Mouse (Mus musculus): Measurements from ENCODE around the gene Col11a2. TPM values are rescaled to one million over a fixed set of nuclear protein-coding genes. Genes with fewer than 3 reads are reported as not detected.

Gene Col11a2
- polyA plus RNA-seq, 1 experiment from 2014 or later, result 2.5 TPM

GRCm38 (mm10) chr17:34010156-34010555 is 29.1 kb upstream of the Col11a2 start:
- H3K9ac ChIP-seq (replicated peaks), result no peak overlapping the region
- H3K9me3 ChIP-seq, result no peaks in the 10 kb centered on the region
- no peaks in the 10 kb centered on the region for H3K27me3 ChIP-seq
- H3K4me2 ChIP-seq (replicated peaks), result no peak overlapping the region
- no peak overlapping the region for H3K27ac ChIP-seq
- H3K4me3 ChIP-seq (replicated peaks), result no peak overlapping the region
- peaks cover 5% of the 10 kb centered on the region; the same call in 1 of the 2 replicates for H3K36me3 ChIP-seq
- 79% methylated on average over 5 of the region's 5 CpGs for WGBS
- ATAC-seq, result no peak
- H3K4me1 ChIP-seq (replicated peaks), result no peaks in the 10 kb centered on the region

DNA sequence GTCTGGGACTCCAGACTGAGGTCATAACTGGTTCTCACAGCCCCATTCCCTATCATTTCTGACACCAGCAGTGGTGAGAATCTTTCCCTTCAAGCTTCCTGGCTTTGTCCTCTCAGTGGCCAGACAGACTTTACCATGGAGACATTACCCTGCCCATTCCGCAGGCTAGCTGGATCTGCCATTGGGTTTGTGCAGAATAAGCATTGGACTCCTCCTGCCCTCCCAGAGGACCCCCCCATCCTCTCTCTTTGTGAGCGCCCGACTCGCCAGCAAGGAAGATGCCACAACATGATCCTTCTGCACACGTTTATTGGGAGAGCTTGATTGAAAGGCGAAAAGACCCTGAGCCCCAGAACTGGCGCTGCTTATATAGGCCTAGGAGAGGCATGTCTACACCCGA is 25.8 kb upstream of the Col11a2 start:
- Histone ChIP-seq H3K9ac (replicated peaks) (no peak overlapping the region), H3K4me1 (replicated peaks) (no peaks in the 10 kb centered on the region), H3K27me3 (no peaks in the 10 kb centered on the region), H3K27ac (no peak overlapping the region), H3K4me2 (replicated peaks) (no peak overlapping the region), H3K36me3 (peaks cover 13% of the 10 kb centered on the region), H3K9me3 (0 out of 2 replicates have a peak, but pooled peaks cover 3% of the 10 kb centered on the region), H3K4me3 (replicated peaks) (no peak overlapping the region)
- ATAC-seq, result no peak
- 95% methylated on average over 8 of the region's 8 CpGs for WGBS

- Histone ChIP-seq H3K36me3 (peaks cover 42% of the 10 kb centered on the region), H3K9ac (replicated peaks) (0 out of 2 replicates have a peak overlapping the region, but pooled peaks have one; percentile 14), H3K27me3 (no peaks in the 10 kb centered on the region), H3K27ac (no peak overlapping the region), H3K4me1 (replicated peaks) (peaks cover 37% of the 10 kb centered on the region), H3K9me3 (no peaks in the 10 kb centered on the region), H3K4me2 (replicated peaks) (no peak overlapping the region), H3K4me3 (replicated peaks) (no peak overlapping the region; the same call in 1 of the 2 replicates)
- 97% methylated on average over 23 of the region's 23 CpGs for WGBS
- ATAC-seq, result no peak
Observed at GRCm38 (mm10) chr17:34021539-34022413, 17.5 kb upstream of the Col11a2 start.

GRCm38 (mm10) chr17:34022414-34022783 is 16.8 kb upstream of the Col11a2 start:
- Histone ChIP-seq H3K4me1 (replicated peaks) (peaks cover 44% of the 10 kb centered on the region), H3K4me3 (replicated peaks) (no peak overlapping the region), H3K27me3 (no peaks in the 10 kb centered on the region), H3K27ac (peak overlapping the region; percentile 19; the same call in 1 of the 2 replicates), H3K9me3 (no peaks in the 10 kb centered on the region), H3K36me3 (peaks cover 39% of the 10 kb centered on the region), H3K9ac (replicated peaks) (0 out of 2 replicates have a peak overlapping the region, but pooled peaks have one; percentile 28), H3K4me2 (replicated peaks) (no peak overlapping the region)
- no peak for ATAC-seq
- WGBS, result 95% methylated on average over 14 of the region's 14 CpGs

DNA sequence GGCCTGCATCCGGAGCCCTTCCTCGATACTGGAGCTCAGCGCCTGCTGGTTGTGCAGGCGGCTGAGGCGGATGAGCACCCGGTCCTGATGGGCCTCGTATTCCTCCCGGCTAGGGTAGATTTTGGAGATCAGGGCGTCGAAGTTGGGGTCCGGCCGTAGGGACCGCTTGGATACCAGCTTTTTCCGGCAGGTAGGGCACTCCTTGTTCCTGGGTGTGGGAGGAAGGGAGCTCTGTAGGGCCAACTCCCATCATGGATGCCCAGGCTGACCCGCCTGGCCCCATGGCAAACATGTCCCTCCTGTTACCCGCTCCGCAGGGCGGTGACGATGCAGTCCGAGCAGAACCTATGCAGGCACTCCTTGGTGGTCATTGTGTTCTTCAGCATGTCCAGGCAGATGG is 16.2 kb upstream of the Col11a2 start:
- Histone ChIP-seq H3K4me3 (replicated peaks) (no peak overlapping the region), H3K4me2 (replicated peaks) (no peak overlapping the region), H3K9me3 (no peaks in the 10 kb centered on the region), H3K9ac (replicated peaks) (0 out of 2 replicates have a peak overlapping the region, but pooled peaks have one; percentile 28), H3K27ac (peak overlapping the region; percentile 19; the same call in 1 of the 2 replicates), H3K4me1 (replicated peaks) (peaks cover 47% of the 10 kb centered on the region), H3K36me3 (peaks cover 39% of the 10 kb centered on the region), H3K27me3 (no peaks in the 10 kb centered on the region)
- 97% methylated on average over 20 of the region's 20 CpGs for WGBS
- ATAC-seq, result no peak

GRCm38 (mm10) chr17:34023678-34024077 is 15.6 kb upstream of the Col11a2 start:
- no peak for ATAC-seq
- WGBS, result 60% methylated on average over 9 of the region's 9 CpGs
- peak overlapping the region; percentile 90 for H3K4me3 ChIP-seq (replicated peaks)
- peak overlapping the region; percentile 100 for H3K4me2 ChIP-seq (replicated peaks)
- H3K27me3 ChIP-seq, result no peaks in the 10 kb centered on the region
- H3K4me1 ChIP-seq (replicated peaks), result peaks cover 54% of the 10 kb centered on the region
- H3K36me3 ChIP-seq, result peaks cover 44% of the 10 kb centered on the region
- no peaks in the 10 kb centered on the region for H3K9me3 ChIP-seq
- peak overlapping the region; percentile 90 for H3K9ac ChIP-seq (replicated peaks)
- peak overlapping the region; percentile 97 for H3K27ac ChIP-seq

DNA sequence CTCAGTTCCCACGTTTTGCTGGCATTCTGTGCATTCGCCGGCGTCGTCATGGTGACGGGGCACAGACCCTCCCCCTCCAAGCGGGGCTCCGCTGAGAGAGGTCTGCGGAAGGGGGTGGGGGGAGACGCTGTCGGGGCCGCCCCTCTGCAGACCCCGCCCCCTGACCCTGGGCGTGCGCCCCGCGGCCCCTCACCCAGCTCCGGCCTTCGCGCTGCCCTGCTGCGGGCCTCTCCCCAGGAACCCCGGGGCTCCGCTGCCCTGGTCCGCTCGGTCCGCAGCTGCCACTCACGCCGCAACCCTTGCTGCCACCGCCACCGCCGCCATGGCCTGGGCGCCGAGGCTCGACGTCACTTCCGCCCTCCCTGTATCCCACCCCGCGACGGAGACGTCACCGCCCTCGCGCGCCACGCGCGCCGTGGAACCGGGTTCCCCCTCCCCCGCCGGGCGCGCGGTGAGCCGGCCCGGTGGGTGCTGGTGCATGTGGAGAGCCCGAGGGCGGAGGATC is 14.9 kb upstream of the Col11a2 start, which contains the start of gene Ring1:
Ring1 (minus strand) TSS at position 364 of the 505 bp plus-strand sequence.
- Histone ChIP-seq H3K4me3 (replicated peaks) (peak within 1 kb of the TSS; percentile 90), H3K36me3 (peaks cover 51% of the 10 kb centered on the region), H3K27ac (peak within 1 kb of the TSS; percentile 97), H3K9ac (replicated peaks) (peak within 1 kb of the TSS; percentile 90), H3K4me2 (replicated peaks) (peak within 1 kb of the TSS; percentile 100), H3K4me1 (replicated peaks) (peaks cover 61% of the 10 kb centered on the region), H3K27me3 (no peaks in the 10 kb centered on the region), H3K9me3 (no peaks in the 10 kb centered on the region)
- 2% methylated on average over 38 of the region's 58 CpGs for WGBS
- peak; percentile 77 for ATAC-seq

DNA sequence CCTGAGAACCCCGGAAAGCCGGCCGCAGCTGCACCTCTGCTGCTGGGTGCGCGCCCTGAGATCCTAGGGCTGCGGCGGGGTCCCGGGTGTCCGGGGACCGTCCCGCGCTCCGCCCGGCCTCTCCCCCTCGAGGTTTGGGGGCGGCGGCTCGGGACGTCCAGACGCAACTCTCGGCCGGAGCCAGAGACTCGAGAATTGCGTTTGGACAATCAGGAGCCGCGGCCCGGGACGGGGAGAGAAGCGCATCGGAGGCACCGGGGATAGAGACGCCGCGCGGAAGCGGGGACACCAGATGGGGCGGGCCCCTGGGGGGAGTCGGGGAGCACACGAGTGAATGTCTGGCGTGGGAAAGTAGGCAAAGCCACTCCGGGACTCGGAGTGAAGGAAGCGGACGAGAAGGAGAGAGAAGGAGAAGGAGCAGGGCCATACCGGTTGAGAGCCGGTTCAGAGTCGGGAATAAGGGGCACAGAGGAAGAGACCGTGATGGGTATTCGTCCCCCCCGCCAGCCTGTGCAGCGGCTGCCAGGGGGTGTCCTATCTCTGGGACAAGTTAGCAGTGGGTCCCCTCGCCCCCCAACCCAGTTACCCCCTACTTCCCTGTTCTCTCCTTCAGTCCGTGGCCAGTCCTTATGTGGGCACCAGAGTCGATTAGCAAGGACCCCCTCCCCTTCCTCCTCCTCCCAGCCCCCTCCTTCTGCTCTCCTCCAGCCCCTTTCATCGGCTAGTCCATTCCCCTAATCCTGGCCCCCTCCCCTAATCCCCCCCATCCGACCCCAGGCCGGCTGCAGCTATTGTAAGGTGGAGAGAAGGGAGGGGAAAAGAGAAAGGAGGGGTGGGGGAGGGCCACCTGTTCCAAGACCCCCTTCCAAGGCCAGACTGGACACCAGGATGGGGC is 14.1 kb upstream of the Col11a2 start:
- ATAC-seq, result peak; percentile 25
- Histone ChIP-seq H3K4me2 (replicated peaks) (peak overlapping the region; percentile 100), H3K9ac (replicated peaks) (peak overlapping the region; percentile 90), H3K36me3 (peaks cover 52% of the 10 kb centered on the region), H3K27ac (peak overlapping the region; percentile 97), H3K27me3 (no peaks in the 10 kb centered on the region), H3K9me3 (no peaks in the 10 kb centered on the region), H3K4me3 (replicated peaks) (peak overlapping the region; percentile 90), H3K4me1 (replicated peaks) (peaks cover 68% of the 10 kb centered on the region)
- WGBS, result under 1% methylated on average over 57 of the region's 57 CpGs

GRCm38 (mm10) chr17:34025756-34026151 is 13.5 kb upstream of the Col11a2 start:
- H3K9me3 ChIP-seq, result no peaks in the 10 kb centered on the region
- no peaks in the 10 kb centered on the region for H3K27me3 ChIP-seq
- peak overlapping the region; percentile 90 for H3K4me3 ChIP-seq (replicated peaks)
- 3% methylated on average over 7 of the region's 7 CpGs for WGBS
- H3K27ac ChIP-seq, result peak overlapping the region; percentile 97
- H3K4me1 ChIP-seq (replicated peaks), result peaks cover 75% of the 10 kb centered on the region
- peaks cover 48% of the 10 kb centered on the region for H3K36me3 ChIP-seq
- peak overlapping the region; percentile 100 for H3K4me2 ChIP-seq (replicated peaks)
- ATAC-seq, result peak; percentile 59
- H3K9ac ChIP-seq (replicated peaks), result peak overlapping the region; percentile 90

- H3K4me3 ChIP-seq (replicated peaks), result peak overlapping the region; percentile 90
- no peak for ATAC-seq
- peak overlapping the region; percentile 100 for H3K4me2 ChIP-seq (replicated peaks)
- H3K36me3 ChIP-seq, result peaks cover 43% of the 10 kb centered on the region
- H3K9ac ChIP-seq (replicated peaks), result peak overlapping the region; percentile 90
- H3K9me3 ChIP-seq, result no peaks in the 10 kb centered on the region
- peak overlapping the region; percentile 97 for H3K27ac ChIP-seq
- WGBS, result 2% methylated on average over 2 of the region's 2 CpGs
- H3K27me3 ChIP-seq, result no peaks in the 10 kb centered on the region
- H3K4me1 ChIP-seq (replicated peaks), result peaks cover 77% of the 10 kb centered on the region
Observed at GRCm38 (mm10) chr17:34026221-34026620, 13.0 kb upstream of the Col11a2 start.

DNA sequence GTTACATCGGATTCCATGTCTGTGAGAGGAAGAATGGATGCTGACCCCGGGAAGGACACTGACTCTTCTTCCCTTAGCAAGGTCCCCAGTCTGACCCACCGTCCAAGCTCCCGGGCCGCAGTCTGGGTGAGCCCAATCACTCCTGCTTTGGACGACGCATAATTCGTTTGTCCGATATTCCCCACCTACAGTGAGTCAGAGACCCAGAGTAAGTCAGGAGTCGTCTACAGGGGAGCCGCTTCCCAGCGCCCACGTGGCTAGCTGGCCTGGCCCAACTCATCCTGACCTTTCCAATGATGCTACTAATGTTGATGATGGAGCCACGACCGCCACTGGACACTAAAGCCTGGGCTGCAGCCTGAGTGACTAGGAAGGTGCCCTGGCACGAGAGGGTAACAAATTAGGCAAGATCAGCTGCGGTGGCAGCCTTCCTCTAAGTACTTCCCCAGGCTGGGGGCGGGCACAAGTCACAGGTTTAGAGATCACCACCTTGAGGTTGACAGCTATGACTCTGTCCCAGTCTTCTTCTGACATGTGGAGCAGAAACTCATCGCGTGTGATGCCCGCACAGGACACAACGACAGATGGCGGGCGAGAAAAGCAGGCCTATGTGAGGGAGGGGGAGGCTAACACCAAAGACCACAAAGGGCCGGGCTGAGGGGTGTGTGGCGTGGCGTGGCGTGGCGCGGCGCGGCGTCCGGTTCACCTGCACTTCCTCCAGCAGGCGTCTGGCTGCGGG is 12.2 kb upstream of the Col11a2 start:
- no peaks in the 10 kb centered on the region for H3K27me3 ChIP-seq
- ATAC-seq, result no peak
- peaks cover 35% of the 10 kb centered on the region for H3K36me3 ChIP-seq
- peak overlapping the region; percentile 100 for H3K4me2 ChIP-seq (replicated peaks)
- H3K9me3 ChIP-seq, result no peaks in the 10 kb centered on the region
- peaks cover 77% of the 10 kb centered on the region for H3K4me1 ChIP-seq (replicated peaks)
- peak overlapping the region; percentile 90 for H3K4me3 ChIP-seq (replicated peaks)
- H3K27ac ChIP-seq, result peak overlapping the region; percentile 97
- WGBS, result under 1% methylated on average over 36 of the region's 36 CpGs
- H3K9ac ChIP-seq (replicated peaks), result peak overlapping the region; percentile 90
